Mouse (Mus musculus) ES-Bruce4 (cell line): Measurements from ENCODE around the gene Vmn1r233.

Experiments used
- CTCF ChIP-seq: IDR thresholded peaks from one replicate; pipeline ENCODE4 v1.8.1; 2011; ENCODE audit warnings: low read depth, low read length
- EP300 ChIP-seq: IDR thresholded peaks from 2 replicates; pipeline ENCODE4 v1.6.1; 2011; ENCODE audit warnings: low read depth, low read length; ENCODE audit not compliant: insufficient read depth
- POLR2A ChIP-seq: IDR thresholded peaks from one replicate; pipeline ENCODE4 v1.8.1; 2011; ENCODE audit warnings: low read length; ENCODE audit not compliant: insufficient read depth

DNA sequence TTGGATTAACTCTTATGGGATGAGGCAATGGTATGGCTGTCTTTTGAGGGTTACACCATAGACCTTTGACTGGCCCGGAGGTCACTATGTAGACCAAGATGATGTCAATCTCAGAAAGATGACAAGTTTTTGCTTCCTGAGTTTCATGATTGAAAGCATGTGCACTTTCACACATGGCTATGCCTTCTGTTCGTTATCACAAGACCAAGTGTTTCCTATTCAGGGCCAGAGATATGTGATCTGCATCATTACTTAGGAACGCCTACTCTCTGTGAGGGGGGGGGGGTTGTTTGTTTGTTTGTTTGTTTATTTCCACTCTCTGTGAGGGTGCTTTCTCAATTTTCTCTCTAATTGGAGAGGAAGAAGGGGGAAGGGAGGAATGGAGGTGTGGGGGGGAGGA, 52.0 kb downstream of the Vmn1r233 start:
- no peak for TF ChIP-seq POLR2A
- no peak for TF ChIP-seq CTCF
- no peak for TF ChIP-seq EP300
